Mouse (Mus musculus): Measurements from ENCODE around the gene Vangl2. TPM values are rescaled to one million over a fixed set of nuclear protein-coding genes. Genes with fewer than 3 reads are reported as not detected.

Gene Vangl2
- polyA plus RNA-seq, 1 experiment, result not detected

GRCm38 (mm10) chr1:171998820-171999597 is 29.2 kb downstream of the Vangl2 start:
- H3K27ac ChIP-seq (ENCODE audit: insufficient read depth, low read depth, low read length), result no peak overlapping the region
- no peak for TF ChIP-seq POLR2A (IDR thresholded peaks at IDR 0.05; ENCODE audit: insufficient read depth, low read depth, low read length)
- no peak for TF ChIP-seq CTCF (IDR thresholded peaks at IDR 0.05; ENCODE audit: insufficient read depth, low read depth, low read length)
- WGBS, result 93% methylated on average over 13 of the region's 13 CpGs
- H3K4me3 ChIP-seq (ENCODE audit: insufficient read depth, low read depth, low read length), result no peak overlapping the region
- H3K4me1 ChIP-seq (ENCODE audit: control insufficient read depth, insufficient read depth, low read length), result peaks cover 3% of the 10 kb centered on the region; the same call in 1 of the 2 replicates

GRCm38 (mm10) chr1:171996701-171997100 is 31.5 kb downstream of the Vangl2 start:
- no peak for TF ChIP-seq POLR2A (IDR thresholded peaks at IDR 0.05; ENCODE audit: insufficient read depth, low read depth, low read length)
- no peak for TF ChIP-seq CTCF (IDR thresholded peaks at IDR 0.05; ENCODE audit: insufficient read depth, low read depth, low read length)
- Histone ChIP-seq H3K27ac (ENCODE audit: insufficient read depth, low read depth, low read length) (no peak overlapping the region), H3K4me1 (ENCODE audit: control insufficient read depth, insufficient read depth, low read length) (peaks cover 2% of the 10 kb centered on the region; the same call in 1 of the 2 replicates), H3K4me3 (ENCODE audit: insufficient read depth, low read depth, low read length) (no peak overlapping the region)
- 85% methylated on average over 7 of the region's 7 CpGs for WGBS

- TF ChIP-seq POLR2A (IDR thresholded peaks at IDR 0.05; ENCODE audit: insufficient read depth, low read depth, low read length) (no peak), CTCF (IDR thresholded peaks at IDR 0.05; ENCODE audit: insufficient read depth, low read depth, low read length) (no peak)
- 79% methylated on average over 11 of the region's 11 CpGs for WGBS
Measured at GRCm38 (mm10) chr1:171994918-171995715, 33.1 kb downstream of the Vangl2 start.

GRCm38 (mm10) chr1:171994501-171994900 is 33.7 kb downstream of the Vangl2 start:
- WGBS, result 97% methylated on average over 2 of the region's 2 CpGs
- H3K27ac ChIP-seq (ENCODE audit: insufficient read depth, low read depth, low read length), result no peak overlapping the region
- no peak overlapping the region for H3K4me3 ChIP-seq (ENCODE audit: insufficient read depth, low read depth, low read length)
- no peaks in the 10 kb centered on the region for H3K4me1 ChIP-seq (ENCODE audit: control insufficient read depth, insufficient read depth, low read length)
- TF ChIP-seq CTCF (IDR thresholded peaks at IDR 0.05; ENCODE audit: insufficient read depth, low read depth, low read length) (no peak), POLR2A (IDR thresholded peaks at IDR 0.05; ENCODE audit: insufficient read depth, low read depth, low read length) (no peak)

More at GRCm38 (mm10) chr1:171994918-171995715, 33.1 kb downstream of the Vangl2 start:
- Histone ChIP-seq H3K4me3 (ENCODE audit: insufficient read depth, low read depth, low read length) (no peak overlapping the region), H3K4me1 (ENCODE audit: control insufficient read depth, insufficient read depth, low read length) (no peaks in the 10 kb centered on the region), H3K27ac (ENCODE audit: insufficient read depth, low read depth, low read length) (no peak overlapping the region)

GRCm38 (mm10) chr1:171992901-171993530 is 35.2 kb downstream of the Vangl2 start:
- Histone ChIP-seq H3K27ac (ENCODE audit: insufficient read depth, low read depth, low read length) (no peak overlapping the region), H3K4me1 (ENCODE audit: control insufficient read depth, insufficient read depth, low read length) (no peaks in the 10 kb centered on the region), H3K4me3 (ENCODE audit: insufficient read depth, low read depth, low read length) (no peak overlapping the region)
- 75% methylated on average over 4 of the region's 4 CpGs for WGBS
- TF ChIP-seq POLR2A (IDR thresholded peaks at IDR 0.05; ENCODE audit: insufficient read depth, low read depth, low read length) (no peak), CTCF (IDR thresholded peaks at IDR 0.05; ENCODE audit: insufficient read depth, low read depth, low read length) (no peak)

GRCm38 (mm10) chr1:171991883-171992282 is 36.4 kb downstream of the Vangl2 start:
- no peak for TF ChIP-seq CTCF (IDR thresholded peaks at IDR 0.05; ENCODE audit: insufficient read depth, low read depth, low read length)
- TF ChIP-seq POLR2A (IDR thresholded peaks at IDR 0.05; ENCODE audit: insufficient read depth, low read depth, low read length), result no peak
- Histone ChIP-seq H3K4me1 (ENCODE audit: control insufficient read depth, insufficient read depth, low read length) (no peaks in the 10 kb centered on the region), H3K4me3 (ENCODE audit: insufficient read depth, low read depth, low read length) (no peak overlapping the region), H3K27ac (ENCODE audit: insufficient read depth, low read depth, low read length) (no peak overlapping the region)
- 73% methylated on average over 2 of the region's 2 CpGs for WGBS

GRCm38 (mm10) chr1:171984121-171984520 is 44.1 kb downstream of the Vangl2 start:
- Histone ChIP-seq H3K27ac (ENCODE audit: insufficient read depth, low read depth, low read length) (no peak overlapping the region), H3K4me1 (ENCODE audit: control insufficient read depth, insufficient read depth, low read length) (0 out of 2 replicates have a peak, but pooled peaks cover 2% of the 10 kb centered on the region), H3K4me3 (ENCODE audit: insufficient read depth, low read depth, low read length) (no peak overlapping the region)
- TF ChIP-seq POLR2A (IDR thresholded peaks at IDR 0.05; ENCODE audit: insufficient read depth, low read depth, low read length) (no peak), CTCF (IDR thresholded peaks at IDR 0.05; ENCODE audit: insufficient read depth, low read depth, low read length) (no peak)
- 96% methylated on average over 1 of the region's 1 CpGs for WGBS

GRCm38 (mm10) chr1:171983372-171984001 is 44.8 kb downstream of the Vangl2 start:
- TF ChIP-seq CTCF (IDR thresholded peaks at IDR 0.05; ENCODE audit: insufficient read depth, low read depth, low read length) (no peak), POLR2A (IDR thresholded peaks at IDR 0.05; ENCODE audit: insufficient read depth, low read depth, low read length) (no peak)
- Histone ChIP-seq H3K4me3 (ENCODE audit: insufficient read depth, low read depth, low read length) (no peak overlapping the region), H3K4me1 (ENCODE audit: control insufficient read depth, insufficient read depth, low read length) (0 out of 2 replicates have a peak, but pooled peaks cover 2% of the 10 kb centered on the region), H3K27ac (ENCODE audit: insufficient read depth, low read depth, low read length) (no peak overlapping the region)
- 43% methylated on average over 3 of the region's 3 CpGs for WGBS

Data from olfactory bulb, adult 2 months (tissue).